Mouse (Mus musculus) kidney, postnatal 0 days (tissue): Measurements from ENCODE around the gene Ephb3. TPM values are rescaled to one million over a fixed set of nuclear protein-coding genes. Genes with fewer than 3 reads are reported as not detected.
"Not testable (repeated sequence)": the region's sequence is repeated elsewhere in the genome, so short reads cannot be mapped to it uniquely, and the experiment has no call there.

ENCODE experiments used
- ATAC-seq: fragments of 200-750 bp; cut with Nextera tagmentation; replicated peaks from 2 replicates; pipeline ENCODE4 v1.8.0; 2017; ENCODE audit warnings: low read depth, moderate number of reproducible peaks, moderate TSS enrichment, moderate library complexity; ENCODE audit not compliant: low FRiP score
- DNase-seq: peaks from one replicate; pipeline ENCODE4 v3.0.0-alpha.2; 2016; ENCODE audit warnings: low spot score
- H3K27ac ChIP-seq: fragments of 300-500 bp; sonication (generic); 2 replicates; pipeline ENCODE4 v1.5.1; 2014; ENCODE audit warnings: mild to moderate bottlenecking
- H3K27me3 ChIP-seq: fragments of 300-500 bp; sonication (generic); 2 replicates; pipeline ENCODE4 v1.6.1; 2014; ENCODE audit warnings: low read length, mixed read lengths; ENCODE audit not compliant: insufficient read depth
- H3K36me3 ChIP-seq: fragments of 300-500 bp; sonication (generic); 2 replicates; pipeline ENCODE4 v1.6.1; 2014; ENCODE audit warnings: low read length, mixed read lengths; ENCODE audit not compliant: insufficient read depth
- H3K4me1 ChIP-seq: fragments of 300-500 bp; sonication (generic); replicated peaks from 2 replicates; pipeline ENCODE4 v1.6.1; 2014; ENCODE audit warnings: antibody characterized with exemption, low read length, mixed read lengths; ENCODE audit not compliant: insufficient read depth
- H3K4me2 ChIP-seq: fragments of 300-500 bp; sonication (generic); 2 replicates; pipeline ENCODE4 v1.6.1; 2014; ENCODE audit warnings: mild to moderate bottlenecking, low read length, moderate library complexity, mixed read lengths
- H3K4me3 ChIP-seq: fragments of 300-500 bp; sonication (generic); replicated peaks from 2 replicates; pipeline ENCODE4 v1.5.1; 2014; ENCODE audit warnings: low read depth, low read length
- H3K9ac ChIP-seq: fragments of 300-500 bp; sonication (generic); 2 replicates; pipeline ENCODE4 v1.6.1; 2014; ENCODE audit warnings: low read depth, low read length
- H3K9me3 ChIP-seq: fragments of 300-500 bp; sonication (generic); replicated peaks from 2 replicates; pipeline ENCODE4 v1.6.1; 2016; ENCODE audit warnings: low read length, inconsistent platforms, mixed read lengths
- CTCF ChIP-seq: IDR thresholded peaks from 2 replicates; pipeline ENCODE4 v1.5.1; 2016; ENCODE audit warnings: antibody characterized with exemption, low read depth, mild to moderate bottlenecking, moderate library complexity
- whole genome bisulfite sequencing: fragments of 180-500 bp; shearing (Covaris S2); extraction: QIAGEN DNeasy Blood & Tissue Kit; methylation state at CpG from one replicate; pipeline ENCODE4 v1.1.7; 2014; 5-methylcytosine and 5-hydroxymethylcytosine counted together
- polyA plus RNA-seq: library from polyadenylated mRNA; unstranded; fragments of >200 nt; fragmentation: Nextera tagmentation; extraction: Ambion mirVana; gene quantifications from 2 replicates; pipeline ENCODE4 v1.2.1, GENCODE M21; 2015

Ephb3 gene
- 12.2 and 13.2 TPM in 2 replicates for polyA plus RNA-seq

- under 1% methylated on average over 47 of the region's 51 CpGs for WGBS
- H3K27ac ChIP-seq, result peak within 1 kb of the TSS; percentile 11
- ATAC-seq, result peak; percentile 98
- peak; percentile 100 for DNase-seq
- no peaks in the 10 kb centered on the region for H3K9me3 ChIP-seq
- H3K9ac ChIP-seq, result peak within 1 kb of the TSS; percentile 68
- H3K4me3 ChIP-seq, result peak within 1 kb of the TSS; percentile 57
- peak within 1 kb of the TSS; percentile 57 for H3K4me2 ChIP-seq
- no peaks in the 10 kb centered on the region for H3K27me3 ChIP-seq
- peak; percentile 93 for TF ChIP-seq CTCF
- H3K4me1 ChIP-seq, result peaks cover 3% of the 10 kb centered on the region; the same call in 1 of the 2 replicates
- H3K36me3 ChIP-seq, result no peaks in the 10 kb centered on the region
Observed at GRCm38 (mm10) chr16:21204367-21205092, at the start of gene Ephb3. Gene Ephb3, plus strand, starts transcription at chr16:21204755.

- H3K9me3 ChIP-seq, ATAC-seq, H3K4me3 ChIP-seq, H3K36me3 ChIP-seq, H3K27me3 ChIP-seq, H3K4me1 ChIP-seq, H3K27ac ChIP-seq, DNase-seq, H3K4me2 ChIP-seq, H3K9ac ChIP-seq: not testable (repeated sequence)
Observed at GRCm38 (mm10) chr16:21156261-21156660, 48.3 kb upstream of the Ephb3 start.

- not testable (repeated sequence) for H3K9me3 ChIP-seq, DNase-seq, H3K27me3 ChIP-seq, H3K9ac ChIP-seq, H3K4me1 ChIP-seq, H3K27ac ChIP-seq, H3K36me3 ChIP-seq, H3K4me2 ChIP-seq, H3K4me3 ChIP-seq, ATAC-seq
- WGBS, result 90% methylated on average over 1 of the region's 1 CpGs
Observed at GRCm38 (mm10) chr16:21159226-21159625, 45.3 kb upstream of the Ephb3 start.

GRCm38 (mm10) chr16:21163423-21163822 lies 41.1 kb upstream of the Ephb3 start:
- H3K27ac ChIP-seq, H3K4me1 ChIP-seq, H3K4me2 ChIP-seq, H3K9ac ChIP-seq, H3K27me3 ChIP-seq, ATAC-seq, H3K36me3 ChIP-seq, H3K4me3 ChIP-seq, H3K9me3 ChIP-seq, DNase-seq: not testable (repeated sequence)
- WGBS, result 82% methylated on average over 3 of the region's 3 CpGs

- not testable (repeated sequence) for DNase-seq
- WGBS, result 27% methylated on average over 17 of the region's 19 CpGs
Observed at GRCm38 (mm10) chr16:21165343-21166220, 39.0 kb upstream of the Ephb3 start.

GRCm38 (mm10) chr16:21168730-21169129 lies 35.8 kb upstream of the Ephb3 start:
- Histone ChIP-seq H3K4me3 (no peak overlapping the region), H3K4me2 (no peak overlapping the region), H3K27me3 (no peaks in the 10 kb centered on the region), H3K27ac (no peak overlapping the region), H3K9me3 (no peaks in the 10 kb centered on the region), H3K9ac (no peak overlapping the region), H3K4me1 (no peaks in the 10 kb centered on the region), H3K36me3 (no peaks in the 10 kb centered on the region)
- no peak for TF ChIP-seq CTCF
- 89% methylated on average over 13 of the region's 13 CpGs for WGBS
- no peak for DNase-seq
- ATAC-seq, result no peak

More at GRCm38 (mm10) chr16:21165343-21166220, 39.0 kb upstream of the Ephb3 start:
- H3K4me2 ChIP-seq, H3K27me3 ChIP-seq, H3K4me1 ChIP-seq, H3K27ac ChIP-seq, H3K4me3 ChIP-seq, H3K9me3 ChIP-seq, H3K36me3 ChIP-seq, H3K9ac ChIP-seq: not testable (repeated sequence)
- peak; percentile 57 for ATAC-seq
- TF ChIP-seq CTCF, result peak; percentile 31; the same call in 1 of the 2 replicates
